Mouse (Mus musculus) stomach, embryonic 16.5 days (tissue): ENCODE results near the gene Ccdc85a. TPM values are rescaled to one million over a fixed set of nuclear protein-coding genes. Genes with fewer than 3 reads are reported as not detected.

Source experiments
- polyA plus RNA-seq: library from polyadenylated mRNA; unstranded; fragments of >200 nt; fragmentation: Nextera tagmentation; extraction: Ambion mirVana; gene quantifications from 2 replicates; pipeline ENCODE4 v1.2.1, GENCODE M21; 2015

Gene Ccdc85a
- polyA plus RNA-seq, 1 experiment from 2014 or later = 1.5 TPM

Other genes with a start within 250 kb of the Ccdc85a start
- gene Gm6685, start 244.5 kb downstream of the Ccdc85a start, polyA plus RNA-seq = not detected in 2 replicates